Mouse (Mus musculus): ENCODE measurements at regions not wholly inside any gene's neighbourhood (a gene's known extent, or its start where the extent isn't known, plus 50 kb on each side); places are given as distances from the start of the nearest gene placed in this dataset.

DNA sequence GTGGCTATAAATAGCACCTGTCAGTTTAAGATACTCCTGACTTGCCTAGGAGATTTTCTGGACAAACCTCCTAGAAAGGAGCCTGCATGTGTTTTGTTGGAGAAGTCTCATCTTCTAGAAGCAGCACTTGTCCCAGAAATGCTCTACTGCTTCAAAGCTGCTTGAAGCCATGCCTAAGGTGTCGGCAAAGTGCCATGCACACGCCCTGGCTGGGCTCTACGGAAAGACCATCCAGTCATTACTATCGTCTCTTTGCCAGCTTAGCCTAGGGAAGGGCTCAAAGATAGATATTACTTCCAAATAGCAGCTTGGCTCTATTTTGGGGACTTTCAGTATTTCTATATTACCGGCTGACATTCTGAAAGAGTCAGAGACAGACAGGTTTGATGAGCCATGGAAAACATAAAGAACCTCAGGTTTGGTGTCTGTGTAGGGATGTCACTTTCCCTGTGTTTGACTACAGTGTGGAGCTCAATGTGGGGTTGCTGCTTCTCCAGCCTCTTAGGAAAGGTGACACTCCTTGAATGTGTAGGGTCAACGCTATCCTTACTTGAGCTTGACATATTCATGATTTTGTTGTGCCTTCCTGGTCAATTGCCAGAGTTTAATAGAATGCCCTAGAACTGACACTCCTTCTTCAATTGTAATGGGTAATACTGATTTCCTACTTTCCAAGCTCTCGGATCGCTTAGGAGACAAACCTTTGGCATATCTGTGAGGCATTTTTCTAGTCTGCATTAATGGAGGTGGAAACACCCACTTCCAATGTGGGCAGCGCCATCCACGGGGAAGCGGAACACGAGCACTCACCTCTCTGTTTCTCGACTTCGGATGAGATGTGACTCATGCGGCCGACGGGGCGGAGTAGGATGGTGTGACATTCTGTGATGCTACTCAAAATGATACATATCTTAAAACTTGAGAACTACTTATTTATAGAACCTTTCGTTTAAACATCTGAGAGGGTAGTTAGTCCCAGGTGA, 251.3 kb downstream of the Enc1 start:
- H3K27ac ChIP-seq: no peak overlapping the region
- H3K36me3 ChIP-seq (ENCODE audit: inconsistent target): no peaks in the 10 kb centered on the region
- no peak overlapping the region for H3K4me3 ChIP-seq (ENCODE audit: inconsistent target)
- 96% methylated on average over 18 of the region's 19 CpGs for WGBS (ENCODE audit: missing documents)
- no peaks in the 10 kb centered on the region for H3K79me2 ChIP-seq (ENCODE audit: inconsistent target)

GRCm38 (mm10) chr13:97490131-97490530, 249.2 kb downstream of the Enc1 start:
- H3K79me2 ChIP-seq (ENCODE audit: inconsistent target): no peaks in the 10 kb centered on the region
- H3K4me3 ChIP-seq (ENCODE audit: inconsistent target): no peak overlapping the region
- WGBS (ENCODE audit: missing documents): 89% methylated on average over 7 of the region's 7 CpGs
- H3K27ac ChIP-seq: no peak overlapping the region
- no peaks in the 10 kb centered on the region for H3K36me3 ChIP-seq (ENCODE audit: inconsistent target)

DNA sequence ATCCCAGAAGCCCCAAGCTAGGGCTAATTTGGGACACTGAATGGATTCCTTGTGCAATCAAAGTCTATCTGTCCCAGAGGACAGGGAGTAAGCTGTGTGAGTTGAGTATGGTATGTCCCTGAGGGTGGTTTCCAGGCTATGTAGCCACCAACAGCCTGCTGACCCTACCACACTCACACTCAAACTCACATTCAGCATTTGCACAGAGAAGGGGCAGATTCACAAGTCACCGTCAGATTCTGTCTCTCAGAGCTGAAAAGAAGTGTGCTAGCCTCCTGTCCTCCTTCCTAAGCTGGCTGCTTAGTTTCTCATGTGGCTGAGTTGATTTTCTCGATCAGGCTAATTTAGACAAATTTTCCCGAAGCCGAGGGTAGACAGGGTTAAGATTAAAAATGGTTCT, 248.8 kb downstream of the Enc1 start:
- Histone ChIP-seq H3K79me2 (ENCODE audit: inconsistent target) (no peaks in the 10 kb centered on the region), H3K4me3 (ENCODE audit: inconsistent target) (no peak overlapping the region), H3K27ac (no peak overlapping the region), H3K36me3 (ENCODE audit: inconsistent target) (no peaks in the 10 kb centered on the region)
- 85% methylated on average over 4 of the region's 4 CpGs for WGBS (ENCODE audit: missing documents)

GRCm38 (mm10) chr13:97489029-97489428, 248.1 kb downstream of the Enc1 start:
- H3K36me3 ChIP-seq (ENCODE audit: inconsistent target): no peaks in the 10 kb centered on the region
- H3K4me3 ChIP-seq (ENCODE audit: inconsistent target): no peak overlapping the region
- WGBS (ENCODE audit: missing documents): 92% methylated on average over 5 of the region's 5 CpGs

GRCm38 (mm10) chr13:97488518-97488917, 247.6 kb downstream of the Enc1 start:
- Histone ChIP-seq H3K79me2 (ENCODE audit: inconsistent target) (no peaks in the 10 kb centered on the region), H3K36me3 (ENCODE audit: inconsistent target) (no peaks in the 10 kb centered on the region), H3K27ac (no peak overlapping the region), H3K4me3 (ENCODE audit: inconsistent target) (no peak overlapping the region)
- 79% methylated on average over 5 of the region's 5 CpGs for WGBS (ENCODE audit: missing documents)

More at GRCm38 (mm10) chr13:97489029-97489428, 248.1 kb downstream of the Enc1 start:
- Histone ChIP-seq H3K79me2 (ENCODE audit: inconsistent target) (no peaks in the 10 kb centered on the region), H3K27ac (no peak overlapping the region)

- H3K4me3 ChIP-seq (ENCODE audit: inconsistent target): no peak overlapping the region
- H3K27ac ChIP-seq: no peak overlapping the region
- 83% methylated on average over 9 of the region's 9 CpGs for WGBS (ENCODE audit: missing documents)
- no peaks in the 10 kb centered on the region for H3K36me3 ChIP-seq (ENCODE audit: inconsistent target)
- H3K79me2 ChIP-seq (ENCODE audit: inconsistent target): no peaks in the 10 kb centered on the region
These were observed 247.0 kb downstream of the Enc1 start for GRCm38 (mm10) chr13:97487746-97488473.

DNA sequence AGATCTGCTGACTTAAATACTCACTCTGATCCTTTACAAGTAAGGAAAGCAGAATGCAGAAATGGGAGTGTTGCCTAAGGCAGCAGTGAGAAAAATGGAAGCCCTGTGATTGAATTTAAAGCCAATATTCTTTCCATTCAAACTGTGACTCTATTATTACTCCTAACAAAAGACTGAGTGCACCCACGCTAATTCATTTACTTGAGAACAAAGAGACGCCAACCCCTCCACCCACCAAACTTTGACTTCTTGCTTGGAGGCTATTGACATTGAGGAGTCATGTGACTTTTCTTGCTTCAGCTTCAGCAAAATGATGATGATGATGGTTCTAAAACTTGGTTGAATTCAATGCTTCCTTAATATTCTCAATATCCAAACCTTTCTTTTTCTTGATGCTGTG, 245.6 kb downstream of the Enc1 start:
- Histone ChIP-seq H3K27ac (no peak overlapping the region), H3K36me3 (ENCODE audit: inconsistent target) (no peaks in the 10 kb centered on the region), H3K4me3 (ENCODE audit: inconsistent target) (no peak overlapping the region), H3K79me2 (ENCODE audit: inconsistent target) (no peaks in the 10 kb centered on the region)
- 100% methylated on average over 2 of the region's 2 CpGs for WGBS (ENCODE audit: missing documents)

- 57% methylated on average over 5 of the region's 5 CpGs for WGBS (ENCODE audit: missing documents)
- Histone ChIP-seq H3K79me2 (ENCODE audit: inconsistent target) (no peaks in the 10 kb centered on the region), H3K4me3 (ENCODE audit: inconsistent target) (no peak overlapping the region), H3K36me3 (ENCODE audit: inconsistent target) (no peaks in the 10 kb centered on the region), H3K27ac (no peak overlapping the region)
These were observed 245.0 kb downstream of the Enc1 start for GRCm38 (mm10) chr13:97485886-97486285.

DNA sequence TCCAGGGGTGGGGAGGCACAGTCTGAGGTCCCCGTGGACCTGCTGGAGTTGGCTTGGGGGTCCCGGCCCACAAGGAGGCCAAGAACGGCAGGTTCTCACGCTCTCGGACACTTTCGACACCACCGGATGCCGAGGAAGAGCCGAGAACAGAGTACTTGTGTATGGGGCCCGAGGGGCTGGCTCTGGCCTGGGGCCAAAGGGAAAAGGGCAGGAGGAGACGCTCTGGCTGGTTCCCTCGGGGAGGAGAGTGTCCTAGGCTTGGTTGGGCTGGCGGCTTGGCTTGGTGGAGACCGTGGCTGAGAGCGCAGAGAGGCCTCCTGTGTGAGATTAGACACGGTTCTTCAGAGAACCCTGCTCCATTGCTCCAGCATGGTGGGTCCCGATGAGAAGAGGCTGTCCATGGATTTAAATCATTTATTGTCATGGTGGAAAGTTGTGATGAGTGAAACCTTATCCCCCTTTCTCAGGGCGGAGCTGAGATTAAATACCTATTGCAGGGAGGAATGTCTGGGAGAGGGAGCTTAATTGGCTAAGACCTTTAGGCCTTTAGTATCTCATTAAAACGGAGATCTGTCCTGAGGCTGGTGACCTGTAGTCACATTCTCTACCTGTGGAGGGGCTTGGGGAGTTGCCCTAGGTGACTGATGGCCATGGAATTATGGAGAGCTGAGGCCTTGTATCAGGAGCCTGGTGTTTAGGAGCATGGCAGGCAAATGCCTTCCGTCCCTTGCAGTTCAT, 244.1 kb downstream of the Enc1 start:
- no peaks in the 10 kb centered on the region for H3K79me2 ChIP-seq (ENCODE audit: inconsistent target)
- no peaks in the 10 kb centered on the region for H3K36me3 ChIP-seq (ENCODE audit: inconsistent target)
- no peak overlapping the region for H3K4me3 ChIP-seq (ENCODE audit: inconsistent target)
- WGBS (ENCODE audit: missing documents): 93% methylated on average over 19 of the region's 20 CpGs
- H3K27ac ChIP-seq: no peak overlapping the region

- H3K27ac ChIP-seq: no peak overlapping the region
- H3K36me3 ChIP-seq (ENCODE audit: inconsistent target): no peaks in the 10 kb centered on the region
- no peak overlapping the region for H3K4me3 ChIP-seq (ENCODE audit: inconsistent target)
- no peaks in the 10 kb centered on the region for H3K79me2 ChIP-seq (ENCODE audit: inconsistent target)
- whole genome bisulfite sequencing (ENCODE audit: missing documents): 93% methylated on average over 8 of the region's 8 CpGs
These were observed 242.8 kb downstream of the Enc1 start for GRCm38 (mm10) chr13:97483681-97484080.

DNA sequence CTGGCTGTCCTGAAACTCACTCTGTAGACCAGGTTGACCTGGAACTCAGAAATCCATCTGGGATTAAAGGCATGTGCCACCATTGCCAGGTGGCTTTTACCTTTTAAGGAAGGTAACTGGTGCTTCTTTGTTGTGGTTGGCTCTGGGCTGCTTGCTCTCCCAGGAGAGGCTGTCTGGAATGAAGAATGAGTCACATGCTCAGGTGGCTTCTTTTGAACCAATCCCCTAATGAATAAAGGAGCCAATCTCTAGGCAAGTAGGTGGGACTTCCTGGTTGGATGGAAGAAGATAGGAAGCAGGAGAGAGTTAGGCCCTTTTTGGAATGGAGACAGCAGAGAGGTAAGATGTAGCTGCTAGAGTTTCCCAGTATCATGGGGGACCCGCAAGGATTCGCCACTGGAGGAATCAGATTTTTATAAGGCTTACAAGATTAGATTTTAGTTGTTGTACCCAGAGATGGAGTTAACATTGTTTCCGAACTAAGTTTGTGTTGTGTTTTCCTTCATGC, 241.6 kb downstream of the Enc1 start:
- H3K36me3 ChIP-seq (ENCODE audit: inconsistent target): no peaks in the 10 kb centered on the region
- no peak overlapping the region for H3K27ac ChIP-seq
- no peaks in the 10 kb centered on the region for H3K79me2 ChIP-seq (ENCODE audit: inconsistent target)
- no peak overlapping the region for H3K4me3 ChIP-seq (ENCODE audit: inconsistent target)
- 100% methylated on average over 3 of the region's 3 CpGs for WGBS (ENCODE audit: missing documents)

DNA sequence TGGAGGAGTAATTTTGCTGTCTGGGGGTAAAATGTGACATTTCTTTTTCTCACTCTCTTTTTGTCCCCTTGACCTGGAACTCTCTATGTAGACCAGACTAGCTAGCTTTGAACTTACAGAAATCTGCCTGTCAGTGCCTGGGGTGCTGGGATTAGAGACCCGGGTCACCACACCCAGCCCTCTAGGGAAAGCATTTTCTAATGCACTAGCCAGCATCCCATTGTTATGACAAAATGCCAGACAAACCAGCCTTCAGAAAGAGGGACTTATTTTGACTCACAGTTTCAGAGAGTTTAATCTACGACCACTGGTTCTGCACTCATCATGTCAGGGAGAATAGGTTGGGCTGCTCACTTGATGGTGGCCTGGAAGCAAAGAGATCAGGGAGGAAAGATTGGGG, 240.4 kb downstream of the Enc1 start:
- H3K36me3 ChIP-seq (ENCODE audit: inconsistent target): no peaks in the 10 kb centered on the region
- H3K27ac ChIP-seq: no peak overlapping the region
- 93% methylated on average over 2 of the region's 2 CpGs for WGBS (ENCODE audit: missing documents)
- no peak overlapping the region for H3K4me3 ChIP-seq (ENCODE audit: inconsistent target)
- H3K79me2 ChIP-seq (ENCODE audit: inconsistent target): no peaks in the 10 kb centered on the region

GRCm38 (mm10) chr13:97479066-97479586, 238.2 kb downstream of the Enc1 start:
- Histone ChIP-seq H3K27ac (no peak overlapping the region), H3K4me3 (ENCODE audit: inconsistent target) (no peak overlapping the region), H3K36me3 (ENCODE audit: inconsistent target) (no peaks in the 10 kb centered on the region), H3K79me2 (ENCODE audit: inconsistent target) (no peaks in the 10 kb centered on the region)
- 87% methylated on average over 10 of the region's 10 CpGs for WGBS (ENCODE audit: missing documents)

DNA sequence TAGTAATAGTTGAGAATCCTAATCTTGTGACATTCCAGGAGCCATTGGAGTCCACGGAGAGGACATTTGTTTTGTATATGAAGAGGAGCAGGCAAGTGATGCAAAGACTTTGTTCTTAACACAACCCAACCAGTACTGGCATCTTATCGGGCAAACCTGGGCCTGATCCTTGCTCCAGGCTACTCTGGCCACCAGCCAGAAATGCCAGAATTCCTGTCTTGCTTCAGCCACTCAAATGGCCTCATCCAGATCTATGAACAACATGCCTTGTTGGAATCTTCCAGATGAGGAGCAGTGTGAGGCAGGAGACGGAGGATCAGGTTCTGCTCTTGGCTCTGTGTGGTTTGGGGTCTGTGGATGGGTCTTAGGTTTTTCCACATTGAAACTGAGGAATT, 233.1 kb downstream of the Enc1 start:
- Histone ChIP-seq H3K36me3 (ENCODE audit: inconsistent target) (no peaks in the 10 kb centered on the region), H3K27ac (no peak overlapping the region), H3K4me3 (ENCODE audit: inconsistent target) (no peak overlapping the region), H3K79me2 (ENCODE audit: inconsistent target) (no peaks in the 10 kb centered on the region)
- WGBS (ENCODE audit: missing documents): 98% methylated on average over 3 of the region's 3 CpGs
